ENCODE assay signal across 7 mouse cellular contexts in genomic region chr10:99241829-99242711, GRCm38 (mm10). TPM values are rescaled to one million over a fixed set of nuclear protein-coding genes. Genes with fewer than 3 reads are reported as not detected.
DNase-seq lines count a peak whose midpoint lies in the region.

No protein-coding gene starts in this region.

- H3K36me3 ChIP-seq in hindbrain, embryonic 10.5 days, result no peaks in the 10 kb centered on the region

- H3K4me1 ChIP-seq in hindbrain, embryonic 10.5 days (replicated peaks), result peaks cover 11% of the 10 kb centered on the region

- no peak overlapping the region for H3K4me3 ChIP-seq in hindbrain, embryonic 10.5 days

- 83% methylated on average over 16 of the region's 16 CpGs for WGBS in hindbrain, embryonic 10.5 days

- H3K27ac ChIP-seq in hindbrain, embryonic 10.5 days, result no peak overlapping the region

- H3K9me3 ChIP-seq in hindbrain, embryonic 10.5 days, result 0 out of 2 replicates have a peak, but pooled peaks cover 3% of the 10 kb centered on the region

- DNase-seq in layer of hippocampus, adult 11-12 months (ENCODE audit: low spot score), result peak; percentile 47
- DNase-seq in layer of hippocampus, postnatal 25 days (ENCODE audit: extremely low spot score in 1 of 2, low spot score in 1 of 2), result no peak
- peak; percentile 16 for DNase-seq in R1 (ENCODE audit: low read depth, low spot score)
- DNase-seq in frontal cortex, adult 2 months (ENCODE audit: extremely low spot score in 1 of 2, low spot score in 1 of 2), result peak; percentile 38 to 73
- DNase-seq in lung, postnatal 25 days (ENCODE audit: low spot score), result peak; percentile 45
- DNase-seq in thymus, postnatal 0 days (ENCODE audit: low spot score), result peak; percentile 89
- DNase-seq in hindbrain, embryonic 10.5 days (ENCODE audit: low spot score), result no peak

- no peaks in the 10 kb centered on the region for H3K27me3 ChIP-seq in hindbrain, embryonic 10.5 days (ENCODE audit: insufficient read depth, poor library complexity, severe bottlenecking)

RNA-seq across cellular contexts. Expression of gene Dusp6, which starts 21.0 kb away (rescaled TPM):
- 10 to 100 TPM; 74.9 to 93.5 TPM for total RNA-seq in layer of hippocampus, postnatal 25 days (2021)
- 50.5 and 60.8 TPM in 2 replicates for polyA plus RNA-seq in frontal cortex, adult 2 months (2012; rRNA removed)
- 33.7 and 34.4 TPM in 2 replicates for polyA plus RNA-seq in thymus, postnatal 0 days (2015; fragmentation: Nextera tagmentation; extraction: Ambion mirVana)
- 38.2 and 63.0 TPM in 2 replicates for polyA plus RNA-seq in hindbrain, embryonic 10.5 days (2016; fragmentation: Nextera tagmentation; extraction: Ambion mirVana)

Comparison
In these comparisons a context has a peak if more than half of its experiments do, and no peak if none do; other contexts are left out.
1. DNase-seq: peak in layer of hippocampus, adult 11-12 months (single experiment), R1 (single experiment), frontal cortex, adult 2 months (2 of 2), lung, postnatal 25 days (single experiment) and thymus, postnatal 0 days (single experiment); none in layer of hippocampus, postnatal 25 days (0 of 2) and hindbrain, embryonic 10.5 days (single experiment).